Mouse (Mus musculus) erythroblast, embryonic 14.5 days (primary cell): ENCODE data around the gene E2f6. TPM values are rescaled to one million over a fixed set of nuclear protein-coding genes. Genes with fewer than 3 reads are reported as not detected.

Experiments
- H3K27me3 ChIP-seq: 2 replicates; pipeline ENCODE4 v1.6.1; 2012; ENCODE audit warnings: inconsistent platforms; ENCODE audit not compliant: control insufficient read depth
- H3K36me3 ChIP-seq: 2 replicates; pipeline ENCODE4 v1.6.1; 2012; ENCODE audit warnings: mild to moderate bottlenecking, inconsistent platforms; ENCODE audit not compliant: control insufficient read depth
- H3K4me1 ChIP-seq: 2 replicates; pipeline ENCODE4 v1.6.1; 2012; ENCODE audit warnings: inconsistent platforms; ENCODE audit not compliant: control insufficient read depth
- H3K4me3 ChIP-seq: replicated peaks from 2 replicates; pipeline ENCODE3; 2012; ENCODE audit warnings: moderate library complexity, mild to moderate bottlenecking, inconsistent platforms
- H3K9me3 ChIP-seq: 2 replicates; pipeline ENCODE4 v1.6.1; 2012; ENCODE audit warnings: low read length, inconsistent platforms, mixed read lengths; ENCODE audit not compliant: control insufficient read depth
- GATA1 ChIP-seq: IDR thresholded peaks from 2 replicates; pipeline ENCODE4 v1.6.1; 2012; ENCODE audit warnings: low read length, inconsistent platforms, mixed read lengths
- TAL1 ChIP-seq: IDR thresholded peaks from 3 replicates; pipeline ENCODE4 v1.6.1; 2012; ENCODE audit warnings: low read length, inconsistent platforms, mixed read lengths
- polyA plus RNA-seq: library from polyadenylated mRNA; stranded (reverse); fragments of >175 nt; gene quantifications from 2 replicates; pipeline ENCODE4 v1.2.3, GENCODE M21; 2012

E2f6 gene
- polyA plus RNA-seq, 1 experiment, result 0.53 TPM

- Histone ChIP-seq H3K27me3 (peaks cover 37% of the 10 kb centered on the region), H3K9me3 (no peaks in the 10 kb centered on the region), H3K4me3 (no peak overlapping the region), H3K4me1 (no peaks in the 10 kb centered on the region), H3K36me3 (no peaks in the 10 kb centered on the region)
- TF ChIP-seq GATA1, result no peak
- no peak for TF ChIP-seq TAL1
Measured at GRCm38 (mm10) chr12:16798894-16799293, 11.9 kb upstream of the E2f6 start.

- TF ChIP-seq GATA1, result no peak
- TF ChIP-seq TAL1, result no peak
- Histone ChIP-seq H3K4me1 (no peaks in the 10 kb centered on the region), H3K9me3 (no peaks in the 10 kb centered on the region), H3K4me3 (no peak overlapping the region), H3K36me3 (no peaks in the 10 kb centered on the region), H3K27me3 (peaks cover 40% of the 10 kb centered on the region)
Measured at GRCm38 (mm10) chr12:16799928-16800258, 10.9 kb upstream of the E2f6 start.

- no peaks in the 10 kb centered on the region for H3K4me1 ChIP-seq
- no peaks in the 10 kb centered on the region for H3K36me3 ChIP-seq
- no peak for TF ChIP-seq GATA1
- TF ChIP-seq TAL1, result no peak
- H3K27me3 ChIP-seq, result peaks cover 40% of the 10 kb centered on the region
- peak within 1 kb of the TSS; percentile 49 for H3K4me3 ChIP-seq
- no peaks in the 10 kb centered on the region for H3K9me3 ChIP-seq
Measured at GRCm38 (mm10) chr12:16800259-16800958, 10.4 kb upstream of the E2f6 start, which contains the start of gene Greb1. TSS of gene Greb1 (minus strand) at chr12:16800886.

GRCm38 (mm10) chr12:16800959-16801315 lies 9.8 kb upstream of the E2f6 start:
- Histone ChIP-seq H3K27me3 (peaks cover 43% of the 10 kb centered on the region), H3K4me3 (peak overlapping the region; percentile 25), H3K9me3 (no peaks in the 10 kb centered on the region), H3K4me1 (no peaks in the 10 kb centered on the region), H3K36me3 (no peaks in the 10 kb centered on the region)
- no peak for TF ChIP-seq TAL1
- TF ChIP-seq GATA1, result no peak

GRCm38 (mm10) chr12:16803237-16803955 lies 7.4 kb upstream of the E2f6 start:
- TF ChIP-seq GATA1, result no peak
- no peak for TF ChIP-seq TAL1
- H3K36me3 ChIP-seq, result no peaks in the 10 kb centered on the region
- peaks cover 61% of the 10 kb centered on the region for H3K27me3 ChIP-seq
- no peaks in the 10 kb centered on the region for H3K4me1 ChIP-seq
- H3K9me3 ChIP-seq, result no peaks in the 10 kb centered on the region
- no peak overlapping the region for H3K4me3 ChIP-seq

GRCm38 (mm10) chr12:16803956-16804430 lies 6.8 kb upstream of the E2f6 start:
- Histone ChIP-seq H3K27me3 (peaks cover 58% of the 10 kb centered on the region), H3K4me3 (no peak overlapping the region), H3K4me1 (no peaks in the 10 kb centered on the region), H3K9me3 (no peaks in the 10 kb centered on the region), H3K36me3 (no peaks in the 10 kb centered on the region)
- TF ChIP-seq GATA1 (no peak), TAL1 (no peak)

GRCm38 (mm10) chr12:16805511-16805910 lies 5.3 kb upstream of the E2f6 start:
- TF ChIP-seq GATA1, result no peak
- H3K4me1 ChIP-seq, result peaks cover 1% of the 10 kb centered on the region
- no peaks in the 10 kb centered on the region for H3K9me3 ChIP-seq
- no peak overlapping the region for H3K4me3 ChIP-seq
- H3K27me3 ChIP-seq, result peaks cover 55% of the 10 kb centered on the region
- H3K36me3 ChIP-seq, result no peaks in the 10 kb centered on the region

GRCm38 (mm10) chr12:16808045-16808444 lies 2.7 kb upstream of the E2f6 start:
- no peak overlapping the region for H3K4me3 ChIP-seq
- peaks cover 25% of the 10 kb centered on the region for H3K4me1 ChIP-seq
- TF ChIP-seq TAL1, result no peak
- TF ChIP-seq GATA1, result no peak
- peaks cover 38% of the 10 kb centered on the region for H3K27me3 ChIP-seq
- H3K9me3 ChIP-seq, result no peaks in the 10 kb centered on the region
- H3K36me3 ChIP-seq, result peaks cover 3% of the 10 kb centered on the region

- Histone ChIP-seq H3K4me3 (peak overlapping the region; percentile 86), H3K9me3 (no peaks in the 10 kb centered on the region), H3K36me3 (peaks cover 34% of the 10 kb centered on the region), H3K4me1 (peaks cover 26% of the 10 kb centered on the region), H3K27me3 (peaks cover 26% of the 10 kb centered on the region)
- no peak for TF ChIP-seq TAL1
- TF ChIP-seq GATA1, result no peak
Measured at GRCm38 (mm10) chr12:16811477-16811876, 714 bp downstream of the E2f6 start.
